Mouse (Mus musculus) erythroblast, embryonic 14.5 days (primary cell): Measurements from ENCODE around the gene Hivep3.

ENCODE experiments used
- GATA1 ChIP-seq: IDR thresholded peaks from 2 replicates; pipeline ENCODE4 v1.6.1; 2012; ENCODE audit warnings: low read length, inconsistent platforms, mixed read lengths
- TAL1 ChIP-seq: IDR thresholded peaks from 3 replicates; pipeline ENCODE4 v1.6.1; 2012; ENCODE audit warnings: low read length, inconsistent platforms, mixed read lengths

- no peak for TF ChIP-seq GATA1
- TF ChIP-seq TAL1: no peak
Measured at GRCm38 (mm10) chr4:120120276-120120675, 386.7 kb downstream of the Hivep3 start.
